Mouse (Mus musculus) ovary, postnatal 14 days (tissue): ENCODE results near the gene Xlr5b.
"Not testable (repeated sequence)": the region's sequence is repeated elsewhere in the genome, so short reads cannot be mapped to it uniquely, and the experiment has no call there.

Source experiments
- DNase-seq: peaks from one replicate; pipeline ENCODE4 v3.0.0; 2022; ENCODE audit warnings: low spot score

Xlr5b gene

GRCm38 (mm10) chrX:73148496-73148895 is at the start of gene Xlr5b:
TSS of gene Xlr5b (plus strand) at chrX:73148796.
- DNase-seq, result not testable (repeated sequence)

DNA sequence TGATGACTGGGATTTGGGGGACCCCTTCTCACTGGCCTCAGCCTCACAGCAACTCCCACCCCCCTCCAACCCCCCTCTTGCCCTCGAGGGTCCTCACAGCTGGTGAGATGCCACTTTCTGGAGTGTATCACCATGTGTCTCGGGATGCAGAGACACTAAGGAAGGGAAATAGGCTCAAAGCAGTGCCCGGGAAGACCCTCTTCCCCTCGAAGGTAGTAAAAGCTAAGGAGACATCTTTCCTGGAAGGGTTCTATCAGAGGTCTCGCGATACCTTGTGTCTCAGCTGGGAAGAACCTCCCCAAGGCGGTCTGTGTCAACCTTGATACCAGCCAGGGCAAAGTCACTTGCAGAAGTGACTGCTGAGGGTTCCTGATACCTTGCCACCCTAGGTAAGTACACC is 31.8 kb upstream of the Xlr5b start, which contains the start of gene Gm14685:
Gm14685 (plus strand) TSS at position 301 of the 400 bp plus-strand sequence.
- DNase-seq, result not testable (repeated sequence)

- DNase-seq, result not testable (repeated sequence)
These were observed 25.5 kb upstream of the Xlr5b start for GRCm38 (mm10) chrX:73122859-73123829.

DNA sequence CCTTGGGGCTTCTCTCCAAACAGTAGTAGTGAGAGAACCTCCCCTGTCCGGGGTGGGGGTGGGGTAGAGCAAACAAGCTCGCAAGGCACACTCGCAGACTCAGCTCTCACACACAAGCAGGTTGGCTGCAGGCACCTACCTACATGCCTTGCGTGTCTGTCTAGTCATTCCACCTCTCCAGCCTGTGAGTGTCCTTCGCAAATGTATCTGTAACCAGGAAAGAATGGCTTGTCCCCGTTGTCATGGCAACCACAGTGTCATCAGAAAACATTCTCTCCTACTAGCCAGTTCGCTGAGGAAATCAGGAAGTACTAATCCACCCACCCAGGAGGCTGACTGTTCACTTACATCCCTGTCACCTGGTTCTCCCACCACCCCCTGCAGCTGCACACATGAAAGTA is 5.4 kb upstream of the Xlr5b start:
- DNase-seq, result not testable (repeated sequence)

- DNase-seq, result not testable (repeated sequence)
These were observed 754 bp downstream of the Xlr5b start, which contains the start of gene DXBay18 for GRCm38 (mm10) chrX:73149350-73149749. TSS of gene DXBay18 (minus strand) at chrX:73149450.

- DNase-seq, result not testable (repeated sequence)
These were observed 28.3 kb downstream of the Xlr5b start, which contains the start of gene Spin2d for GRCm38 (mm10) chrX:73176889-73177288. TSS of gene Spin2d (minus strand) at chrX:73176989.

- not testable (repeated sequence) for DNase-seq
These were observed 43.3 kb downstream of the Xlr5b start, which contains the start of gene Xlr3b for GRCm38 (mm10) chrX:73191934-73192333. TSS of gene Xlr3b (plus strand) at chrX:73192207.
